Mouse (Mus musculus) small intestine, adult 2 months (tissue): Measurements from ENCODE around the gene Tldc2. TPM values are rescaled to one million over a fixed set of nuclear protein-coding genes. Genes with fewer than 3 reads are reported as not detected.

Experiments used
- H3K27ac ChIP-seq: fragments of 200-500 bp; 2 replicates; pipeline ENCODE4 v1.5.1; 2012; ENCODE audit warnings: low read depth, low read length, control low read depth, inconsistent platforms; ENCODE audit not compliant: insufficient read depth
- H3K27me3 ChIP-seq: fragments of 200-500 bp; 2 replicates; pipeline ENCODE4 v1.6.1; 2012; ENCODE audit warnings: mild to moderate bottlenecking, moderate library complexity, low read length, inconsistent platforms; ENCODE audit not compliant: control insufficient read depth, insufficient read depth
- H3K36me3 ChIP-seq: fragments of 200-500 bp; 2 replicates; pipeline ENCODE4 v1.6.1; 2012; ENCODE audit warnings: mild to moderate bottlenecking, low read length, control low read depth, inconsistent platforms; ENCODE audit not compliant: control insufficient read depth, insufficient read depth
- H3K4me1 ChIP-seq: fragments of 200-500 bp; 2 replicates; pipeline ENCODE4 v1.6.1; 2012; ENCODE audit warnings: low read length, inconsistent platforms, mixed read lengths; ENCODE audit not compliant: control insufficient read depth, insufficient read depth, insufficient read length
- H3K4me3 ChIP-seq: fragments of 200-500 bp; 2 replicates; pipeline ENCODE4 v1.5.1; 2012; ENCODE audit warnings: low read depth, mild to moderate bottlenecking, control low read depth, inconsistent platforms, low read length, moderate library complexity
- CTCF ChIP-seq: fragments of 200-500 bp; IDR thresholded peaks from 2 replicates; pipeline ENCODE4 v1.5.1; 2012; ENCODE audit warnings: low read depth, mild to moderate bottlenecking, control low read depth, inconsistent platforms, low read length, moderate library complexity, mixed read lengths; ENCODE audit not compliant: insufficient replicate concordance, insufficient read length; ENCODE audit errors: extremely low read depth
- POLR2A ChIP-seq: fragments of 200-500 bp; IDR thresholded peaks from 2 replicates; pipeline ENCODE4 v1.6.1; 2012; ENCODE audit warnings: low read depth, mild to moderate bottlenecking, control low read depth, inconsistent platforms, low read length, moderate library complexity
- WGBS: fragments of 180-500 bp; shearing (Covaris S2); methylation state at CpG from one replicate; pipeline ENCODE4 v1.1.7; 2018; 5-methylcytosine and 5-hydroxymethylcytosine counted together
- polyA plus RNA-seq: library from polyadenylated mRNA; depleted of rRNA; stranded (reverse); fragments of >200 nt; gene quantifications from 2 replicates; pipeline ENCODE4 v1.2.3, GENCODE M21; 2012

Gene Tldc2
- polyA plus RNA-seq, 1 experiment = 12.4 TPM

- WGBS = 82% methylated on average over 14 of the region's 14 CpGs
- no peak overlapping the region for H3K4me3 ChIP-seq
- H3K27ac ChIP-seq = peak overlapping the region; percentile 72
- no peak for TF ChIP-seq POLR2A
- no peak for TF ChIP-seq CTCF
- no peaks in the 10 kb centered on the region for H3K36me3 ChIP-seq
- peaks cover 64% of the 10 kb centered on the region for H3K4me1 ChIP-seq
- no peaks in the 10 kb centered on the region for H3K27me3 ChIP-seq
These were observed 18.0 kb upstream of the Tldc2 start for GRCm38 (mm10) chr2:157068701-157069354.

GRCm38 (mm10) chr2:157069355-157069735 lies 17.5 kb upstream of the Tldc2 start:
- no peaks in the 10 kb centered on the region for H3K36me3 ChIP-seq
- no peaks in the 10 kb centered on the region for H3K27me3 ChIP-seq
- H3K4me1 ChIP-seq = peaks cover 61% of the 10 kb centered on the region
- TF ChIP-seq CTCF (no peak), POLR2A (no peak)
- no peak overlapping the region for H3K4me3 ChIP-seq
- 63% methylated on average over 3 of the region's 3 CpGs for WGBS
- H3K27ac ChIP-seq = peak overlapping the region; percentile 72

- Histone ChIP-seq H3K36me3 (no peaks in the 10 kb centered on the region), H3K27ac (peak overlapping the region; percentile 72), H3K4me1 (peaks cover 60% of the 10 kb centered on the region), H3K27me3 (no peaks in the 10 kb centered on the region), H3K4me3 (no peak overlapping the region)
- 61% methylated on average over 3 of the region's 3 CpGs for WGBS
- no peak for TF ChIP-seq POLR2A
- no peak for TF ChIP-seq CTCF
These were observed 17.0 kb upstream of the Tldc2 start for GRCm38 (mm10) chr2:157069755-157070315.

- H3K36me3 ChIP-seq = no peaks in the 10 kb centered on the region
- peaks cover 54% of the 10 kb centered on the region for H3K4me1 ChIP-seq
- no peaks in the 10 kb centered on the region for H3K27me3 ChIP-seq
- no peak overlapping the region for H3K4me3 ChIP-seq
- 42% methylated on average over 9 of the region's 9 CpGs for WGBS
- TF ChIP-seq POLR2A (no peak), CTCF (no peak)
- H3K27ac ChIP-seq = peak overlapping the region; percentile 72
These were observed 16.5 kb upstream of the Tldc2 start for GRCm38 (mm10) chr2:157070365-157070764.

- TF ChIP-seq POLR2A (no peak), CTCF (no peak)
- 17% methylated on average over 2 of the region's 2 CpGs for WGBS
- peaks cover 55% of the 10 kb centered on the region for H3K4me1 ChIP-seq
- no peak overlapping the region for H3K4me3 ChIP-seq
- H3K27ac ChIP-seq = peak overlapping the region; percentile 72
- H3K27me3 ChIP-seq = no peaks in the 10 kb centered on the region
- H3K36me3 ChIP-seq = no peaks in the 10 kb centered on the region
These were observed 15.3 kb upstream of the Tldc2 start for GRCm38 (mm10) chr2:157071556-157071955.

- Histone ChIP-seq H3K4me3 (no peak overlapping the region), H3K27ac (peak overlapping the region; percentile 2; the same call in 1 of the 2 replicates), H3K36me3 (no peaks in the 10 kb centered on the region), H3K4me1 (peaks cover 55% of the 10 kb centered on the region), H3K27me3 (peaks cover under 1% of the 10 kb centered on the region)
- TF ChIP-seq CTCF (no peak), POLR2A (no peak)
- WGBS = 76% methylated on average over 9 of the region's 9 CpGs
These were observed 14.4 kb upstream of the Tldc2 start for GRCm38 (mm10) chr2:157072316-157072990.
